Mouse (Mus musculus) brain, embryonic 14.5 days (tissue): ENCODE data around the gene Nol11. TPM values are rescaled to one million over a fixed set of nuclear protein-coding genes. Genes with fewer than 3 reads are reported as not detected.
A peak's percentile ranks its signal among the peaks of the same experiment; 100 is the strongest.

Source experiments
- DNase-seq: peaks from one replicate; pipeline ENCODE4 v3.0.0-alpha.2; 2011; ENCODE audit warnings: low read depth
- CTCF ChIP-seq: fragments of 200-500 bp; IDR thresholded peaks from 2 replicates; pipeline ENCODE4 v1.5.1; 2012; ENCODE audit warnings: inconsistent platforms, mild to moderate bottlenecking, moderate library complexity, borderline replicate concordance; ENCODE audit not compliant: insufficient read depth, insufficient read length; ENCODE audit errors: extremely low read depth
- POLR2A ChIP-seq: fragments of 200-500 bp; IDR thresholded peaks from 2 replicates; pipeline ENCODE4 v1.6.1; 2012; ENCODE audit warnings: mild to moderate bottlenecking, inconsistent platforms, borderline replicate concordance; ENCODE audit not compliant: poor library complexity, insufficient read depth, insufficient read length, severe bottlenecking; ENCODE audit errors: extremely low read depth
- polyA plus RNA-seq: library from polyadenylated mRNA; depleted of rRNA; stranded (reverse); fragments of >200 nt; gene quantifications from 2 replicates; pipeline ENCODE4 v1.2.3, GENCODE M21; 2012

Nol11 gene
- polyA plus RNA-seq, 1 experiment = 34.4 TPM

GRCm38 (mm10) chr11:107213745-107214144 is 24.6 kb upstream of the Nol11 start:
- DNase-seq = peak; percentile 90

GRCm38 (mm10) chr11:107209818-107210217 is 20.6 kb upstream of the Nol11 start:
- DNase-seq = peak; percentile 30
- TF ChIP-seq POLR2A = no peak
- TF ChIP-seq CTCF = no peak

More at GRCm38 (mm10) chr11:107213745-107214144, 24.6 kb upstream of the Nol11 start:
- no peak for TF ChIP-seq POLR2A
- no peak for TF ChIP-seq CTCF

GRCm38 (mm10) chr11:107201773-107202172 is 12.6 kb upstream of the Nol11 start:
- DNase-seq = no peak
- TF ChIP-seq CTCF = no peak
- no peak for TF ChIP-seq POLR2A

DNA sequence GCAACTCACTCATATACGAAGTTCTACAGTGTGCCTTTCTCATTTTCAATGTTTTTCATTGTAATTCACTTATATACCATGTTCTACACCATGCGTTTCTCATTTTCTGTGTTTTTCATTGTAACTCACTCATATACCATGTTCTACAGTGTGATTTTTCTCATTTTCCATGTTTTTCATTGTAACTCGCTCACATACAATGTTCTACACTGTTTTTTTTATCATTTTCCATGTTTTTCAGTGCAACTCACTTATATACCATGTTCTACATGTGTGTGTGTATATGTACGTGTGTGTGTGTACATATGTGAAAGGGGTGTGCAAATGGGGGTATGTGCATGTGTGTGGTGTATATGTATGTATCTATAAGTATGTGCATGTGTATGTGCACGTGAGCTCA is 10.1 kb upstream of the Nol11 start:
- DNase-seq = no peak
- no peak for TF ChIP-seq POLR2A
- no peak for TF ChIP-seq CTCF

DNA sequence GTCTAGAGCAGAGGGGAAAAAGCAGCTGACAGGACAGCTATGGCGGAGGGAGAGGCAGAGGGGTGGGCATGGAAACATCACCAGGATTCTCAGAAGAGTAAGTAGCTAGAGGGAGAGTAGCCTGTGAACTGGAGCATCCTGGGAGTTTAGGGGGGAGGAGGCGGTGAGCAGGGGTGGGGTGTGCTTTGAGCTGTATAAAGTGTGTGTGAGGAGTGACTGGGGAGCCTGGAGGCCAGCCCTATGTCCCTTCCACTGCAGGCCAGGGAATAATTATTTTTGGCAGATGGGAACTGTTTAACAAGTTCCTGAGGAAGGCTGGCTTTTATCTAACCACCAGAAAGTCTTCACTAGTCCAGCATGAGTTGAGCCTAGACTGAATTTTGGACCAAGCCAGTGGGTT is 6.2 kb upstream of the Nol11 start:
- TF ChIP-seq CTCF = no peak
- TF ChIP-seq POLR2A = no peak
- DNase-seq = no peak

GRCm38 (mm10) chr11:107190376-107190775 is 1.2 kb upstream of the Nol11 start:
- peak; percentile 85 for DNase-seq
- TF ChIP-seq POLR2A = no peak
- no peak for TF ChIP-seq CTCF

DNA sequence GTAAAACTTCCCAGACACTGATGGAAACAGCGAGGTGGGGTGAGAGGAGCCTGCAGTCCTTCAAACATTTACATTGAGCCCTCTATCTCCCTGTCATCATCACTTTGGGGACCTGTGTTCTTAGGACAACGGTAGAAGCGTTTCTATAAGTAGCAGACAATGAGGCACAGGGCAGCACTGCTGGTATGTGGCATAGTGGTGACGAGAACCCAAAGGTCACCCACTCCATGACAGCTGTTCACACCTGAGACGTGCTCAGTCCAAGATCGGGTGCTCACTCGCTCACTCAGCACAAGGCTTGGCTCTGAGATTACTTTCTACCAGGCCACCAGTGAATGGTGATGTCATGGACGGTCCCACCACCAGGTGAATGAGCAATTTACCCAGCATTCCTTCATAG is 5.4 kb downstream of the Nol11 start:
- DNase-seq = no peak
- TF ChIP-seq CTCF (no peak), POLR2A (no peak)

GRCm38 (mm10) chr11:107161215-107161614 is 28.0 kb downstream of the Nol11 start:
- no peak for DNase-seq
- TF ChIP-seq CTCF (no peak), POLR2A (no peak)

- DNase-seq = peak; percentile 13
Measured at GRCm38 (mm10) chr11:107159034-107159433, 30.1 kb downstream of the Nol11 start.

GRCm38 (mm10) chr11:107156977-107157642 is 32.1 kb downstream of the Nol11 start:
- no peak for TF ChIP-seq POLR2A
- no peak for TF ChIP-seq CTCF
- no peak for DNase-seq

More at GRCm38 (mm10) chr11:107159034-107159433, 30.1 kb downstream of the Nol11 start:
- TF ChIP-seq CTCF = peak; percentile 49; the same call in 1 of the 2 replicates
- TF ChIP-seq POLR2A = no peak

- no peak for TF ChIP-seq CTCF
- DNase-seq = peak; percentile 24
Measured at GRCm38 (mm10) chr11:107155292-107155691, 33.9 kb downstream of the Nol11 start.

DNA sequence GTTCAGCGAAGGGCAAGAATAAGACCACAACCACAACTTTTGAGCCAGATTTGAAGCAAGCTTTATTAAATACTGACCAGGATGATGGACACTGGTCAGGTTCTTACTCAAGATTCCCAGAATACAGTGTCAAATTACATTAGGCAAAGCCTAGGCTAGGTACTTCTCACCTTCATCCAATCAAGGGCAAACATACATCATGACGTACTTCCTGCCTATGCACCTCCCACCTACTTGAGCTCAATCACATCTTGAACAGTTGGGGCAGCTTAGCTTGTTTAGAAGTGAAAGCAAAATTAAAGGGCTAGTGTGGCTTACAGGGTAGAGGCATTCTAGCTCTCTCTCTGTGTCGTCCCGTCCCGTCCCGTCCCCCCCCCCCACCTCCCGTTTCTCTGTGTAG is 34.8 kb downstream of the Nol11 start:
- no peak for DNase-seq
- TF ChIP-seq POLR2A (no peak), CTCF (no peak)
